Comparison of ENCODE assay signal across 9 mouse cellular contexts in genomic region chr17:73009962-73010361, GRCm38 (mm10).
A peak's percentile ranks its signal among the peaks of the same experiment; 100 is the strongest.
DNase-seq lines count a peak whose midpoint lies in the region; ATAC-seq lines count a peak whose summit lies in the region.
"Had no signal": no experiment of that assay in that cellular context is flagged by ENCODE, and none has a peak within 500 bp of the region (broad histone marks: within the 10 kb centered on the region; RNA-seq: fewer than 3 reads in every experiment).

No protein-coding gene starts in this region.

- H3K9ac ChIP-seq in kidney, embryonic 14.5 days (ENCODE audit: low read depth, low read length) = no peak overlapping the region
- H3K9ac ChIP-seq: liver, embryonic 13.5 days had no signal

- no peak overlapping the region for H3K4me3 ChIP-seq in kidney, embryonic 14.5 days (ENCODE audit: low read length)
- H3K4me3 ChIP-seq: liver, embryonic 13.5 days had no signal

- peak; percentile 30 for DNase-seq in cerebellum, adult 9-10 months
- DNase-seq in cerebellum, adult 11 months = no peak
- DNase-seq in urinary bladder, postnatal 25 days (ENCODE audit: low spot score) = peak; percentile 52
- no peak for DNase-seq in urinary bladder, postnatal 10 days (ENCODE audit: low spot score)
- peak; percentile 54 to 59 for DNase-seq in urinary bladder, postnatal 36 days (ENCODE audit: low spot score in 2 of 2)
- DNase-seq in left cerebral cortex, adult 18-20 months (ENCODE audit: low spot score in 2 of 2) = no peak
- DNase-seq in right cerebral cortex, adult 2 months (ENCODE audit: low spot score in 2 of 2) = no peak
- DNase-seq: liver, embryonic 13.5 days had no signal

- ATAC-seq in kidney, embryonic 14.5 days (ENCODE audit: low FRiP score, low TSS enrichment) = no peak

- H3K27me3 ChIP-seq in kidney, embryonic 14.5 days (ENCODE audit: control insufficient read depth, insufficient read depth, low read length) = no peaks in the 10 kb centered on the region
- H3K27me3 ChIP-seq: liver, embryonic 13.5 days had no signal

- 76% methylated on average over 4 of the region's 4 CpGs for WGBS in kidney, embryonic 14.5 days

- no peak overlapping the region for H3K4me2 ChIP-seq in kidney, embryonic 14.5 days (replicated peaks; ENCODE audit: low read depth, low read length)
- H3K4me2 ChIP-seq: liver, embryonic 13.5 days had no signal

- H3K36me3 ChIP-seq in kidney, embryonic 14.5 days (ENCODE audit: control insufficient read depth, insufficient read depth, low read length) = no peaks in the 10 kb centered on the region
- H3K36me3 ChIP-seq: liver, embryonic 13.5 days had no signal

- peaks cover 17% of the 10 kb centered on the region; the same call in 1 of the 2 replicates for H3K4me1 ChIP-seq in kidney, embryonic 14.5 days (ENCODE audit: control insufficient read depth, insufficient read depth, low read length)
- H3K4me1 ChIP-seq: liver, embryonic 13.5 days had no signal

- peak overlapping the region; percentile 42; the same call in 1 of the 2 replicates for H3K27ac ChIP-seq in kidney, embryonic 14.5 days (ENCODE audit: low read depth, low read length)
- H3K27ac ChIP-seq: liver, embryonic 13.5 days had no signal

- no peaks in the 10 kb centered on the region for H3K9me3 ChIP-seq in kidney, embryonic 14.5 days (ENCODE audit: control insufficient read depth, low read length)
- H3K9me3 ChIP-seq: liver, embryonic 13.5 days had no signal

Comparison
In these comparisons a context has a peak if more than half of its experiments do, and no peak if none do; other contexts are left out.
1. DNase-seq: peak in cerebellum, adult 9-10 months (single experiment), urinary bladder, postnatal 25 days (single experiment) and urinary bladder, postnatal 36 days (2 of 2); none in cerebellum, adult 11 months (single experiment), urinary bladder, postnatal 10 days (single experiment), left cerebral cortex, adult 18-20 months (0 of 2) and right cerebral cortex, adult 2 months (0 of 2).